Mouse (Mus musculus) liver, adult (tissue): ENCODE results near the gene Hist1h2be.

Experiments
- GATA4 ChIP-seq: IDR thresholded peaks from 2 replicates; pipeline ENCODE4 v1.6.1; 2014; ENCODE audit warnings: mild to moderate bottlenecking, low read length; ENCODE audit not compliant: insufficient replicate concordance

The Hist1h2be gene

GRCm38 (mm10) chr13:23603182-23603699, 17.7 kb downstream of the Hist1h2be start:
- no peak for TF ChIP-seq GATA4

GRCm38 (mm10) chr13:23597957-23598356, 23.0 kb downstream of the Hist1h2be start:
- TF ChIP-seq GATA4 = no peak

- TF ChIP-seq GATA4 = no peak
Measured at GRCm38 (mm10) chr13:23595622-23596372, 25.1 kb downstream of the Hist1h2be start.

GRCm38 (mm10) chr13:23595185-23595584, 25.7 kb downstream of the Hist1h2be start:
- no peak for TF ChIP-seq GATA4

DNA sequence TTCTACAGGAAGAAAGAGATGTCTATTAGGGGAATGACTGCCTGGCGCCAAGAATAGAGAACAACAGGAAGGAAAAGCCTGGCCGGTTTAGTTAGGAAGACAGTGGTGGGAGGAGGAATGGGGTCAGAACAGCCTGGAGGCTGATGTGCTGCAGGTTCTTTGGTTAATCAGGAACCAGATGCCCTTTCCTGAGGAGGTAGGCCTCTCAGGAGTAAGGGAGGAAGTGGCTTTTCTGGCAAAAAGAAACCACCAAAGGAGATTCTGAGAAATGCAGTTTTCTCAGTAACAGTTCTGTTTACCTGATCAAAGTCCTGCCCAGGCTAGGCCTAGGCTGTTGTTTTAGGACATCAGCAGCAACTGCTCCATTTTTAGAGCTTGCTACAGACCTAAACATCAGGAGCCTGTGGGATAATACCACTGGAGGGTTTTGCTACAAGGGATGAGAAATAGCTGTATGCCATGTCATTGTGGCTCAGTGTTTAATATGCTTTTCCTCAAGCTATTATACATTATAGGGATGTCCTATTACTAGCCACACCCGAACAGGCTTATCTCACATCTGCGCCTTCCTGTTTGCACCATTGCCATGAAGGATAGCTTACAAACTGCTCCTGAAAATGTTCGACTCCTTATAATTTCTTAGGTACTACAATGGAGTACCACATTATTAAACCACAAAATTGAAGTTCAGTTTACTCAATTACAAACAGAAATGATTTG, 27.7 kb downstream of the Hist1h2be start:
- no peak for TF ChIP-seq GATA4

- TF ChIP-seq GATA4 = no peak
Measured at GRCm38 (mm10) chr13:23592614-23593013, 28.3 kb downstream of the Hist1h2be start.

DNA sequence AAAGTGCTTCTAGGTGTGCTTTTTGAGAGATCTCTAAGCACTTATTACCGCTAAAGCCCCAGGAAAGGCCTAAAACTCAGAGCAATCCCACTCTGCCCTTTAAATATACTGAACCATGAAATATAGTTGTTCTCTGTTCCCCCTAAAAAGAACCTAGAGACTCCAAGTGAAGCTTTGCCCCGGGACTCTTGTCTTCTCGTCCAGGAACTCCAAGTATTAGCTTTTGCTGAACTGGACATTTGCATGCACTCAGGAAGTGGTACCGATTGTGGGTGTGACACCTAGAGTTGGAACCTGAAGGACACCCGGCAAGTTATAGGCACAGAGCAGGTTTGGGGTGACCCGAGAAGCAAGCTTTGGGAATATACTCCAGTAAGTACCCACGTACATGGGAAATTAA, 29.7 kb downstream of the Hist1h2be start:
- TF ChIP-seq GATA4 = no peak

- no peak for TF ChIP-seq GATA4
Measured at GRCm38 (mm10) chr13:23586940-23587225, 34.0 kb downstream of the Hist1h2be start.

- TF ChIP-seq GATA4 = no peak
Measured at GRCm38 (mm10) chr13:23586099-23586939, 34.6 kb downstream of the Hist1h2be start.

DNA sequence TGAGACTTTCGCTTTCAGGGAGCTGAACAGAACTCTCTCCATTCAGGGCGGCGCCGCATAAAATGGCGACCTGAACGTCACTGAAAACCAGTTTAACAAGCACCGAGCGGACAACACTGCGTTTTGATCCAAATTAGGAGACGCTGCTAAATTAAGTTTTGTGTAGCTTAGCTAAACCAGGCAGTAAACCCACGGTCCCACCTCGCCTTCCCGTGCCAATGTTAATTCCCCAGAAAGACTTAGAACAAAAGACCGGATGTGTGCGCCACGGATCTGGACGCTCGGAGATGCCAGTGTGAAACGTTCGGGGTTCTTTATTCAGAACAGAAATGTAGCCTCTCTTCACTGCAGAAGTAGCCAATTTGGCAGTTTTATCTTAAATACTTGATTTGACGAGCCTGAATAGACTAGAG, 35.9 kb downstream of the Hist1h2be start:
- no peak for TF ChIP-seq GATA4

GRCm38 (mm10) chr13:23584331-23584730, 36.6 kb downstream of the Hist1h2be start:
- TF ChIP-seq GATA4 = no peak

DNA sequence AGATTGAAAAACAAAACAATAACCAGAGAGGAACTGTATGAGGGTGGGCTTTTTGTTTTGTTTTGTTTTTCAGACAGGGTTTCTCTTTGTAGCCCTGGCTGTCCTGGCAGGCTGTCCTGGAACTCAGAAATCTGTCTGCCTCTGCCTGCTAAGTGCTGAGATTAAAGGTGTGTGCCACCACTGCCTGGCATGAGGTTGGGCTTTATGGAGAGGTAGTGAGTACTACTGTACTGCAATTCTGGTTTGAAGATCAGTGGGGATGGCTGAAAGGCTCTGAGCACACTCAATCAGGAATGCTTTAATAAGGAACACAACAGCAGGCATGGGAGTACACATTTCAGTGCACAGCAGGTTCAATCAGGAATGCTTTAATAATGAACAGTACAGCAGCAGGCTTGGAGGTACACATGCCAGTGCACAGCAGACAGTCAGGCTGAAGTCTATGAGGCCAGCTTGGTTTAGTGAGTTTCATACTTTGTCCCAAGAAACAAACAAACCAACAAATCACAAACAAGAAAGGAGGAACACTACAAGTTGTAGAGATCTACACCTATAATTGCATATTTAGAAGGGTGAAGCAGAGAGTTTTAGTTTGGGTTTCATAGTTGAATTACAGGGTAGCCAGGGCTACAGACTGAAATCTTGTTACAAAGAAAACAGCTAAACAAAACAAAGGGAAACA, 37.4 kb downstream of the Hist1h2be start:
- no peak for TF ChIP-seq GATA4

- no peak for TF ChIP-seq GATA4
Measured at GRCm38 (mm10) chr13:23582219-23583056, 38.5 kb downstream of the Hist1h2be start.
